Comparison of ENCODE assay signal across 26 mouse cellular contexts in genomic region chr5:14623360-14623759, GRCm38 (mm10).
DNase-seq lines count a peak whose midpoint lies in the region; ATAC-seq and TF ChIP-seq lines count a peak whose summit lies in the region.
"Had no signal": no experiment of that assay in that cellular context is flagged by ENCODE, and none has a peak within 500 bp of the region (broad histone marks: within the 10 kb centered on the region; RNA-seq: fewer than 3 reads in every experiment).

No protein-coding gene starts in this region.

- no peaks in the 10 kb centered on the region for H3K9me3 ChIP-seq in liver, embryonic 11.5 days (ENCODE audit: control insufficient read depth, low read length)
- H3K9me3 ChIP-seq: embryonic facial prominence, embryonic 12.5 days; G1E; heart, embryonic 13.5 days; limb, embryonic 13.5 days; midbrain, embryonic 12.5 days had no signal

- no peak overlapping the region for H3K27ac ChIP-seq in liver, adult 2 months (replicated peaks; ENCODE audit: insufficient read depth, low read depth, low read length)
- H3K27ac ChIP-seq in liver, embryonic 11.5 days (ENCODE audit: low read depth, low read length): no peak overlapping the region
- H3K27ac ChIP-seq: embryonic facial prominence, embryonic 12.5 days; gastrocnemius, adult 2 months; heart, embryonic 13.5 days; hindbrain, postnatal 0 days; limb, embryonic 13.5 days; liver, embryonic 14.5 days; midbrain, embryonic 12.5 days; stomach, postnatal 0 days had no signal

- H3K4me3 ChIP-seq in liver, adult 2 months (ENCODE audit: insufficient read depth, low read depth, low read length): no peak overlapping the region
- H3K4me3 ChIP-seq in liver, embryonic 11.5 days (ENCODE audit: low read depth, low read length): no peak overlapping the region
- H3K4me3 ChIP-seq: embryonic facial prominence, embryonic 12.5 days; gastrocnemius, adult 2 months; heart, embryonic 13.5 days; limb, embryonic 13.5 days; midbrain, embryonic 12.5 days had no signal

- 63% methylated on average over 7 of the region's 7 CpGs for WGBS in liver, adult 2 months
- WGBS in liver, embryonic 11.5 days: 62% methylated on average over 7 of the region's 7 CpGs

- TF ChIP-seq CTCF in liver, adult 2 months (IDR thresholded peaks at IDR 0.05; ENCODE audit: low read depth, low read length): no peak

- no peak overlapping the region for H3K9ac ChIP-seq in liver, adult 2 months (ENCODE audit: low read depth, low read length)
- no peak overlapping the region for H3K9ac ChIP-seq in liver, embryonic 11.5 days (ENCODE audit: low read depth, low read length)
- H3K9ac ChIP-seq: embryonic facial prominence, embryonic 12.5 days; forebrain, postnatal 0 days; heart, embryonic 13.5 days; limb, embryonic 13.5 days; liver, embryonic 14.5 days; lung, embryonic 14.5 days; midbrain, embryonic 12.5 days had no signal

- no peaks in the 10 kb centered on the region for H3K27me3 ChIP-seq in liver, adult 2 months (ENCODE audit: control insufficient read depth, insufficient read depth, low read length)
- no peaks in the 10 kb centered on the region for H3K27me3 ChIP-seq in liver, embryonic 11.5 days (replicated peaks; ENCODE audit: control insufficient read depth, insufficient read depth, low read length)
- H3K27me3 ChIP-seq: CH12.LX; embryonic facial prominence, embryonic 12.5 days; heart, embryonic 13.5 days; limb, embryonic 13.5 days; midbrain, embryonic 12.5 days; Patski had no signal

- no peak for TF ChIP-seq POLR2A in liver, adult 2 months (IDR thresholded peaks at IDR 0.05; ENCODE audit: extremely low read depth, insufficient read depth, low read length)

- no peak for ATAC-seq in liver, embryonic 11.5 days (replicated peaks; ENCODE audit: low FRiP score)
- ATAC-seq: forebrain, postnatal 0 days; hindbrain, postnatal 0 days; intestine, embryonic 16.5 days; Patski had no signal

- no peaks in the 10 kb centered on the region for H3K79me2 ChIP-seq in liver, adult 2 months (ENCODE audit: control insufficient read depth, insufficient read depth, low read length)

- no peaks in the 10 kb centered on the region for H3K4me1 ChIP-seq in liver, adult 2 months (ENCODE audit: control insufficient read depth, insufficient read depth, low read length)
- no peaks in the 10 kb centered on the region for H3K4me1 ChIP-seq in liver, embryonic 11.5 days (replicated peaks; ENCODE audit: control insufficient read depth, insufficient read depth, low read length)
- H3K4me1 ChIP-seq: embryonic facial prominence, embryonic 12.5 days; heart, embryonic 13.5 days; limb, embryonic 13.5 days; midbrain, embryonic 12.5 days had no signal

- H3K4me2 ChIP-seq in liver, embryonic 11.5 days: no peak overlapping the region
- H3K4me2 ChIP-seq: embryonic facial prominence, embryonic 12.5 days; heart, embryonic 13.5 days; limb, embryonic 13.5 days; lung, embryonic 14.5 days; midbrain, embryonic 12.5 days had no signal

- peak; percentile 5 for DNase-seq in liver, adult 2 months (ENCODE audit: extremely low read depth, low read depth, low spot score)
- no peak for DNase-seq in liver, embryonic 11.5 days (ENCODE audit: low spot score)
- peak; percentile 65 for DNase-seq in cerebellum, adult 9-10 months
- peak; percentile 17 for DNase-seq in kidney, adult 8-10 months
- peak; percentile 1 to 11 for DNase-seq in kidney, postnatal 4 days
- DNase-seq in frontal cortex, postnatal 36 days (ENCODE audit: low spot score in 2 of 2): no peak
- no peak for DNase-seq in adrenal gland, adult 2 months
- DNase-seq in layer of hippocampus, adult 11-12 months (ENCODE audit: low spot score): no peak
- DNase-seq: B cell, adult 2 months; forebrain, postnatal 0 days; gastrocnemius, adult 2 months; heart, postnatal 14 days; lung, embryonic 14.5 days; right cerebral cortex, postnatal 14 days; thymus, adult 2 months had no signal

- no peaks in the 10 kb centered on the region for H3K36me3 ChIP-seq in liver, adult 2 months (ENCODE audit: control insufficient read depth, insufficient read depth, low read length)
- H3K36me3 ChIP-seq in liver, embryonic 11.5 days (ENCODE audit: control insufficient read depth, insufficient read depth, low read length): no peaks in the 10 kb centered on the region
- H3K36me3 ChIP-seq: embryonic facial prominence, embryonic 12.5 days; G1E; heart, embryonic 13.5 days; limb, embryonic 13.5 days; midbrain, embryonic 12.5 days had no signal

Comparison
In these comparisons a context has a peak if more than half of its experiments do, and no peak if none do; other contexts are left out.
1. DNase-seq: peak in liver, adult 2 months (single experiment), cerebellum, adult 9-10 months (single experiment), kidney, adult 8-10 months (2 of 2) and kidney, postnatal 4 days (2 of 2); none in liver, embryonic 11.5 days (single experiment), frontal cortex, postnatal 36 days (0 of 2), adrenal gland, adult 2 months (single experiment) and layer of hippocampus, adult 11-12 months (single experiment).